Mouse (Mus musculus) intestine, postnatal 0 days (tissue): ENCODE data around the gene Fam49a. TPM values are rescaled to one million over a fixed set of nuclear protein-coding genes. Genes with fewer than 3 reads are reported as not detected.

Experiments used
- ATAC-seq: fragments of 200-750 bp; cut with Nextera tagmentation; 2 replicates; pipeline ENCODE4 v1.8.0; 2017; ENCODE audit warnings: mild to moderate bottlenecking, moderate TSS enrichment, moderate library complexity
- H3K27ac ChIP-seq: fragments of 300-500 bp; sonication (generic); 2 replicates; pipeline ENCODE4 v1.5.1; 2014; ENCODE audit warnings: mild to moderate bottlenecking, low read depth, low read length, moderate library complexity
- H3K27me3 ChIP-seq: fragments of 300-500 bp; sonication (generic); replicated peaks from 2 replicates; pipeline ENCODE4 v1.6.1; 2014; ENCODE audit warnings: low read length, mixed read lengths; ENCODE audit not compliant: control insufficient read depth, insufficient read depth
- H3K36me3 ChIP-seq: fragments of 300-500 bp; sonication (generic); 2 replicates; pipeline ENCODE4 v1.6.1; 2014; ENCODE audit warnings: mild to moderate bottlenecking, moderate library complexity; ENCODE audit not compliant: control insufficient read depth, insufficient read depth
- H3K4me1 ChIP-seq: fragments of 300-500 bp; sonication (generic); replicated peaks from 2 replicates; pipeline ENCODE4 v1.6.1; 2014; ENCODE audit warnings: antibody characterized with exemption, low read length, mixed read lengths; ENCODE audit not compliant: control insufficient read depth, insufficient read depth
- H3K4me2 ChIP-seq: fragments of 300-500 bp; sonication (generic); replicated peaks from 2 replicates; pipeline ENCODE4 v1.6.1; 2014; ENCODE audit warnings: low read depth, mild to moderate bottlenecking, moderate library complexity
- H3K4me3 ChIP-seq: fragments of 300-500 bp; sonication (generic); 2 replicates; pipeline ENCODE4 v1.5.1; 2014; ENCODE audit warnings: low read depth, low read length
- H3K9ac ChIP-seq: fragments of 300-500 bp; sonication (generic); 2 replicates; pipeline ENCODE4 v1.6.1; 2014; ENCODE audit warnings: mild to moderate bottlenecking, low read depth, low read length
- H3K9me3 ChIP-seq: fragments of 300-500 bp; sonication (generic); 2 replicates; pipeline ENCODE4 v1.6.1; 2016; ENCODE audit warnings: mixed run types; ENCODE audit not compliant: control insufficient read depth
- CTCF ChIP-seq: sonication (generic); IDR thresholded peaks from 2 replicates; pipeline ENCODE4 v1.5.1; 2016; ENCODE audit warnings: low read depth, mild to moderate bottlenecking, control low read depth, antibody characterized with exemption, moderate library complexity
- WGBS: fragments of 180-500 bp; shearing (Covaris S2); extraction: QIAGEN DNeasy Blood & Tissue Kit; methylation state at CpG from one replicate; pipeline ENCODE4 v1.1.7; 2014; 5-methylcytosine and 5-hydroxymethylcytosine counted together
- polyA plus RNA-seq: library from polyadenylated mRNA; unstranded; fragments of >200 nt; fragmentation: Nextera tagmentation; extraction: Ambion mirVana; gene quantifications from 2 replicates; pipeline ENCODE4 v1.2.1, GENCODE M21; 2015

Gene Fam49a
- 4.2 and 4.4 TPM in 2 replicates for polyA plus RNA-seq

DNA sequence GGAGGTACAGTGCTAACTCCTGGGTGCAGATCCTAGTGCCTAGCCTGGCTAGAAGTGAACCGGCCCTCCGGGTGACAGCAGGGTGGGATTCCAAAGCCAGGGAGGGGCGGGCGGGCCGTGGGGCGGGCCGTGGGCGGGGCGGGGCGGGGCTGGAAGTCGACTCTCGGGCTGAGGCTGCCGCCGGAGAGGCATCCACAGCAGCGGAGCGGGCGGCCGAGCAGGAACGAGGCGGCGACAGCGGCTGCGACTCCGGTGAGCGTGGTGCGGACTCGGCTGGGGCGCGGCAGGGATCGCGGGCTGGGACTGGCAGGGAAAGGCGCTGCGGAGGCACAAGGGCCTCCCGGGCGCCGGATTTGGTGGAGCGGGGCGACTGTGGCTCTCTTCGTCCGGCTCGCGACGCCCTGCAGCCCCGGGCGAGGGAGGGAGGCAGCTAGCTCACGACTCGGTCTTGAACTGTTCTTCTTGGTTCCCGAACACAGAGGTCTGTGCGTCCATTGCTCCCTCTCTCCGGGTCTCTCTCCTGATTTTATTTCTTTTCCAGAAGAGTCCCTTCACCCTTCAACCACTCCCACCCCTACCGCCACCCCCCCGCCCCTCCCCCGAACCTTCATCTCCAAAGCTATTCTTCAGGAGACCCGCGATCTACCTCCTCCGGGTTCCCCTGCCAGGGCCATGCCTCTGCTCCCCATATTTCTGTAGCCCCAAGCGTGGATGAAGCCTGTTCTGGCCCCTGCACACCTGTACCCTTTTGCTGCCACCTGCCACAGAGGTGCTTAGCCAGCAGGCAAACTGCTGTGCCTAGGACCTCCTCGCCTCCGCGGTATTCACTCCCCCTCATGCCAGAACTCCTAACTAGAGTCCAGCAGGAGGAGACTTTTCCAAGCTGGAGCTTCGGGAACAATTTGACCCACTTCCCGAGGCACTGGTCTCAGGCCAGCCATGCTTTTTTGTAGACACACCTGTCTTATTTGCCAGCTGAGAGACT is at the start of gene Fam49a:
Gene Fam49a, plus strand, starts transcription at position 153 of the 985 bp plus-strand sequence.
- H3K9me3 ChIP-seq: no peaks in the 10 kb centered on the region
- H3K4me3 ChIP-seq: peak within 1 kb of the TSS; percentile 59
- ATAC-seq: peak; percentile 65; the same call in 1 of the 2 replicates
- WGBS: 1% methylated on average over 56 of the region's 62 CpGs
- peak; percentile 27 for TF ChIP-seq CTCF
- H3K27ac ChIP-seq: no peak within 1 kb of the TSS
- H3K36me3 ChIP-seq: no peaks in the 10 kb centered on the region
- no peaks in the 10 kb centered on the region for H3K27me3 ChIP-seq
- H3K9ac ChIP-seq: peak within 1 kb of the TSS; percentile 57
- peak within 1 kb of the TSS; percentile 87 for H3K4me2 ChIP-seq
- no peaks in the 10 kb centered on the region for H3K4me1 ChIP-seq

DNA sequence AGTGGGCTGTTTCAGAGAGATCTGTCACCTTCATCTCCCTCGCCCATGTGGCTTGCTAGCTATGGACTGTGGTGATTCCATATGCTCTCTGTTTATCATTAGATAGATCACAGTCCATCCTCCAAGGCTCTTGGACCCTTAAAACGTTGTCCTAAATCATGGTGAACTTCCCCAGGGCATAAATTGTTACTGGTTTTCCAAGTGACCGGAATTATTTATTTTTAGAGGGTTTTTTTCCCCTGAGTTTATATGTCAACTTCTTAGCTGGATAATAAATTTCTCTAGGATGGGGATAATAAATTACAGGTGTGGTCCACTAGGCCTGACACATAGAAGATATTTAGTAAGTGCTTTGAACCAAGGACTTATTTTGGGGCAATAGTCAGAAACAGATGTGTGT is 48.4 kb upstream of the Fam49a start:
- no peak for ATAC-seq
- 56% methylated on average over 3 of the region's 3 CpGs for WGBS

DNA sequence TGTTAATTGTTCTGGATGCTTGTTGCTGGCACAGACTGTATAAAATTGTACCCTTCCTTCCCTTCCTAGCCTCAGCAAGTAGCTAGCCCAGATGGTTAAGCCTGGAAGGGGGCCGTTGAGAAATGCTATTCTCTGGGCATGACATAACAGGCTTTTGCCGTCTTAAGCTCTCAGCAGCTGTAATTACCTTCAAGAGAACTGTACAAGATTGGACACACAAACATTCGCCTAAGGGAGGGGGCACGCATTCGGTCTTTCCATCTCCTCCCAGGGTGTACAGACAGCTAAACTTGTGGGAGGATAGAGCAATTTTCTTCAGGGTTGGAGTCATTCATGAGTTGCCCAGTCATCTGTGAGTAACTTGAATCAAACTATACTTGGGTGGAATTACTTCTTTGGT is 43.0 kb upstream of the Fam49a start:
- Histone ChIP-seq H3K27ac (no peak overlapping the region), H3K4me3 (no peak overlapping the region), H3K4me1 (no peaks in the 10 kb centered on the region), H3K36me3 (no peaks in the 10 kb centered on the region), H3K4me2 (no peak overlapping the region), H3K27me3 (no peaks in the 10 kb centered on the region), H3K9ac (no peak overlapping the region), H3K9me3 (no peaks in the 10 kb centered on the region)
- TF ChIP-seq CTCF: no peak
- 81% methylated on average over 5 of the region's 5 CpGs for WGBS
- ATAC-seq: no peak

More for the DNA sequence above, 48.4 kb upstream of the Fam49a start:
- TF ChIP-seq CTCF: no peak
- H3K9ac ChIP-seq: no peak overlapping the region
- H3K27ac ChIP-seq: no peak overlapping the region
- H3K4me1 ChIP-seq: no peaks in the 10 kb centered on the region
- H3K4me3 ChIP-seq: no peak overlapping the region
- H3K4me2 ChIP-seq: no peak overlapping the region
- H3K27me3 ChIP-seq: no peaks in the 10 kb centered on the region
- H3K36me3 ChIP-seq: no peaks in the 10 kb centered on the region
- no peaks in the 10 kb centered on the region for H3K9me3 ChIP-seq

DNA sequence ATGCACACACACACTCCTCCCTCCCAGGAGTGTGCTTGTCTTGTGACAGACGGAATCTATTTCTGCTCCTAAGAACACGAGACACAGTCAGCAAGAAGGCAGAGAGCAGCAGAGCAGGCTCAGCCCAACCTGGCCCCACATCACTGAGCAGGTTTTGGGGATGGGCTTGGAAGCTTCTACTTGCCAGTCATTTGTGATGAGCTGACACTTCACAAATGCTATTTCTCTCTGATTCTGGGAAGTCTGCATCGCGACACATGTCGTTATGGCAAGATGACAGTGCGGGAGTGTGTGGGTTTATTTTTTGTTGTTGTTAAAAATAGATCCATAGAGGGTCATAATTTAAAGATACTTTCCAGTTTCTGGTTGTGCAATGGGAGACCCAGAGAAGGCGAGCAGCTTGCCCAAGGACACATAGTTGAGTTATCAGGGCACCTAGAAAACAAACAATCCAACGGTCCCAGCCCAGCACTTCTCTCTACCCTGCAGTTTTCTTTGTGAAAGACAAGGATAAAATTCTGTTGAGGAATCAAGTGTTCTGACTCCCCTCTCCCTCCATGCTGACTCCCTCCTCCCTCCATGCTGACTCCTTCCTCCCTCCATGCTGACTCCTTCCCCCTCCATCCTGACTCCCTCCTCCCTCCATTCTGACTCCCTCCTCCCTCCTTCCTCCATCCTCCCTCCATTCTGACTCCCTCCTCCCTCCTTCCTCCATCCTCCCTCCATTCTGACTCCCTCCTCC is 41.0 kb upstream of the Fam49a start:
- Histone ChIP-seq H3K4me1 (no peaks in the 10 kb centered on the region), H3K27ac (no peak overlapping the region), H3K4me2 (no peak overlapping the region), H3K4me3 (no peak overlapping the region), H3K9ac (no peak overlapping the region), H3K27me3 (no peaks in the 10 kb centered on the region), H3K36me3 (no peaks in the 10 kb centered on the region), H3K9me3 (no peaks in the 10 kb centered on the region)
- no peak for ATAC-seq
- no peak for TF ChIP-seq CTCF
- WGBS: 58% methylated on average over 8 of the region's 8 CpGs

DNA sequence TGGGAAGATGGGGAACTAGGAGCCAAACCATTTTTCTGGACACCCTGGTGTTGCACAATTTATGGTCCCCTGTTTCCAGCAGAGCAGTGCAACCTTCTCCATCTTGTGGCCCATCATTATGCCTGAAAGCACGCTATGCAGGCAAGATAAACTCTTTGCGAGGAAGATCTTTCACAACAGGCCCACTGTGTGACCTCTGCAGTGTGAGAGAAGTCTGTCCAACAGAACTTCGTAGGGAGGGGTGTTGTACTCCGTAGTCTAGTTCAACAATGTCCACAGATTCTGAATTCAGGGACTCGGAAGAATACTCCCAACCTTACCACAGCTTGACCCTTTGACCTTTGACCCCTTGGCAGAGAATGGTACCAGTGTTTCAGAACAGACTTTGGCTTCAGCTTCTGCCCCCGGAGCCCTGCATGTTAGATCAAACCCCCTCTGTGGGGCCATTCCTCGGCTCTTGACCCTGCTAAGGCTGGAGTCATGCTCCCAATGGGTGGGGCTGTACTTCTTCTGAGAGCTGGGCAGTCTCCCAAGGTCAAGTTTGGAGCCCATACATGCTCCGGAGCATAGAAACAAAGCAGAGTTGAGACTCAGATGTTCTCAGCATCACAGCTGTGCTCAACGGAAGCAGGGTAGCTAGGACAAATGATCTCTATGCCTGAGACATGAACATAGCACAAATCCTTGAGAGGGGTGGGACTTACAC is 39.2 kb upstream of the Fam49a start:
- no peaks in the 10 kb centered on the region for H3K36me3 ChIP-seq
- TF ChIP-seq CTCF: no peak
- H3K4me3 ChIP-seq: no peak overlapping the region
- H3K4me1 ChIP-seq: no peaks in the 10 kb centered on the region
- no peaks in the 10 kb centered on the region for H3K27me3 ChIP-seq
- H3K27ac ChIP-seq: no peak overlapping the region
- H3K4me2 ChIP-seq: no peak overlapping the region
- no peak for ATAC-seq
- H3K9ac ChIP-seq: no peak overlapping the region
- WGBS: 76% methylated on average over 9 of the region's 9 CpGs
- no peaks in the 10 kb centered on the region for H3K9me3 ChIP-seq

DNA sequence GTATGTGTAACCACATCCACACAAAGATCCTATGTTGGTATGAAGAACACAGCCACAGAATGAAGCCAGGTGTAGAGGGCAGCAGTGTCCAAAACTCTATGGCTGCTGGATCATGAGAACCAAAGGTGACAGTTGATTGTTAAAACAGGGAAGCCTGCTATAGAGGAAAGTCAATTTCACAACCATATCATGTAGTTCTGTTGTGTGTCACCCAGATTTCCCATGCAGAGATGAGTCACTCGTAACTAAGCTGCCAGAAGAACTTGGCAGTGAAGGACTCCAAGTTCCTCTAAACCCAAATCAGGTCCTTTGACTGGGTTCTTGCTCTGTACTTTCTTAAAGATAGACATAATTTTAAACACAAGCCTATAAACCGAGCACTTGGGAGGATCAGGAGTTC is 38.6 kb upstream of the Fam49a start:
- no peaks in the 10 kb centered on the region for H3K27me3 ChIP-seq
- H3K9me3 ChIP-seq: no peaks in the 10 kb centered on the region
- no peak for TF ChIP-seq CTCF
- no peaks in the 10 kb centered on the region for H3K36me3 ChIP-seq
- no peak overlapping the region for H3K4me2 ChIP-seq
- WGBS: 70% methylated on average over 2 of the region's 2 CpGs
- H3K27ac ChIP-seq: no peak overlapping the region
- H3K4me3 ChIP-seq: no peak overlapping the region
- no peak for ATAC-seq
- no peak overlapping the region for H3K9ac ChIP-seq
- no peaks in the 10 kb centered on the region for H3K4me1 ChIP-seq
